Comparison of ENCODE assay signal across 12 mouse cellular contexts in genomic region chr17:66750481-66751206, GRCm38 (mm10).
"Had no signal": no experiment of that assay in that cellular context is flagged by ENCODE, and none has a peak within 500 bp of the region (broad histone marks: within the 10 kb centered on the region; RNA-seq: fewer than 3 reads in every experiment).

No protein-coding gene starts in this region.

- H3K9ac ChIP-seq: liver, embryonic 15.5 days; lung, embryonic 14.5 days; stomach, embryonic 15.5 days had no signal

- H3K27me3 ChIP-seq: liver, embryonic 15.5 days; stomach, embryonic 15.5 days had no signal

- H3K9me3 ChIP-seq: limb, embryonic 10.5 days; liver, embryonic 15.5 days; stomach, embryonic 15.5 days had no signal

- DNase-seq: kidney, adult 8-10 months; kidney, postnatal 25 days; lung, embryonic 14.5 days; lung, postnatal 14 days; thymus, adult 2 months; thymus, postnatal 25 days had no signal

- H3K27ac ChIP-seq: left cerebral cortex, adult 2 months; limb, embryonic 10.5 days; liver, embryonic 15.5 days; stomach, embryonic 15.5 days had no signal

- H3K4me1 ChIP-seq: liver, embryonic 15.5 days; stomach, embryonic 15.5 days had no signal

- H3K36me3 ChIP-seq: limb, embryonic 10.5 days; liver, embryonic 15.5 days; stomach, embryonic 15.5 days had no signal

- H3K4me3 ChIP-seq: left cerebral cortex, adult 2 months; limb, embryonic 10.5 days; liver, embryonic 15.5 days; stomach, embryonic 15.5 days had no signal

- ATAC-seq: midbrain, embryonic 16.5 days had no signal

- H3K4me2 ChIP-seq: liver, embryonic 11.5 days; liver, embryonic 15.5 days; lung, embryonic 14.5 days; stomach, embryonic 15.5 days had no signal
